Mouse (Mus musculus) liver, embryonic 12.5 days (tissue): ENCODE data around the gene Col6a5. TPM values are rescaled to one million over a fixed set of nuclear protein-coding genes. Genes with fewer than 3 reads are reported as not detected.

Source experiments
- ATAC-seq: fragments of 200-750 bp; cut with Nextera tagmentation; 2 replicates; pipeline ENCODE4 v1.8.0; 2017; ENCODE audit warnings: moderate number of reproducible peaks, mild to moderate bottlenecking, moderate library complexity
- H3K27ac ChIP-seq: fragments of 300-500 bp; sonication (generic); 2 replicates; pipeline ENCODE4 v1.5.1; 2016; ENCODE audit warnings: mild to moderate bottlenecking
- H3K27me3 ChIP-seq: fragments of 300-500 bp; sonication (generic); replicated peaks from 2 replicates; pipeline ENCODE4 v1.6.1; 2016; ENCODE audit warnings: mild to moderate bottlenecking, moderate library complexity
- H3K36me3 ChIP-seq: fragments of 300-500 bp; sonication (generic); 2 replicates; pipeline ENCODE4 v1.6.1; 2016; ENCODE audit warnings: mild to moderate bottlenecking, moderate library complexity
- H3K4me1 ChIP-seq: fragments of 300-500 bp; sonication (generic); 2 replicates; pipeline ENCODE4 v1.6.1; 2016
- H3K4me2 ChIP-seq: fragments of 300-500 bp; sonication (generic); 2 replicates; pipeline ENCODE4 v1.6.1; 2016; ENCODE audit warnings: mild to moderate bottlenecking, moderate library complexity
- H3K4me3 ChIP-seq: fragments of 300-500 bp; sonication (generic); 2 replicates; pipeline ENCODE4 v1.5.1; 2016; ENCODE audit warnings: mild to moderate bottlenecking, moderate library complexity
- H3K9ac ChIP-seq: fragments of 300-500 bp; sonication (generic); 2 replicates; pipeline ENCODE4 v1.6.1; 2016; ENCODE audit warnings: mild to moderate bottlenecking, moderate library complexity
- H3K9me3 ChIP-seq: fragments of 300-500 bp; sonication (generic); replicated peaks from 2 replicates; pipeline ENCODE4 v1.6.1; 2016; ENCODE audit warnings: mild to moderate bottlenecking, moderate library complexity
- WGBS: fragments of 180-500 bp; shearing (Covaris S2); methylation state at CpG from one replicate; pipeline ENCODE4 v1.1.7; 2016; ENCODE audit not compliant: insufficient replicate concordance; 5-methylcytosine and 5-hydroxymethylcytosine counted together
- polyA plus RNA-seq: library from polyadenylated mRNA; unstranded; fragments of >200 nt; fragmentation: Nextera tagmentation; extraction: Ambion mirVana; gene quantifications from 2 replicates; pipeline ENCODE4 v1.2.1, GENCODE M21; 2016

Gene Col6a5
- polyA plus RNA-seq = not detected in 2 replicates

GRCm38 (mm10) chr9:105960533-105960932, at the start of gene Col6a5:
Gene Col6a5, minus strand, starts transcription at chr9:105960643.
- 24% methylated on average over 13 of the region's 13 CpGs for WGBS
- Histone ChIP-seq H3K4me3 (no peak within 1 kb of the TSS), H3K27ac (no peak within 1 kb of the TSS), H3K9ac (no peak within 1 kb of the TSS), H3K4me1 (no peaks in the 10 kb centered on the region), H3K36me3 (no peaks in the 10 kb centered on the region), H3K4me2 (peak within 1 kb of the TSS; percentile 16; the same call in 1 of the 2 replicates), H3K27me3 (no peaks in the 10 kb centered on the region; the same call in 1 of the 2 replicates), H3K9me3 (no peaks in the 10 kb centered on the region)
- no peak for ATAC-seq

- Histone ChIP-seq H3K4me1 (no peaks in the 10 kb centered on the region), H3K27ac (no peak overlapping the region), H3K9me3 (no peaks in the 10 kb centered on the region), H3K4me3 (no peak overlapping the region), H3K9ac (no peak overlapping the region), H3K27me3 (0 out of 2 replicates have a peak, but pooled peaks cover 4% of the 10 kb centered on the region), H3K4me2 (no peak overlapping the region), H3K36me3 (no peaks in the 10 kb centered on the region)
- WGBS = 47% methylated on average over 11 of the region's 11 CpGs
- no peak for ATAC-seq
These were observed 37.5 kb upstream of the Col6a5 start for GRCm38 (mm10) chr9:105997955-105998354.

- Histone ChIP-seq H3K9ac (no peak overlapping the region), H3K27ac (no peak overlapping the region), H3K36me3 (no peaks in the 10 kb centered on the region), H3K4me2 (no peak overlapping the region), H3K27me3 (no peaks in the 10 kb centered on the region), H3K4me3 (no peak overlapping the region), H3K9me3 (no peaks in the 10 kb centered on the region), H3K4me1 (no peaks in the 10 kb centered on the region)
- WGBS = 67% methylated on average over 6 of the region's 6 CpGs
- no peak for ATAC-seq
These were observed 32.0 kb upstream of the Col6a5 start for GRCm38 (mm10) chr9:105992425-105992824.

- ATAC-seq = no peak
- no peaks in the 10 kb centered on the region for H3K27me3 ChIP-seq
- no peak overlapping the region for H3K9ac ChIP-seq
- no peak overlapping the region for H3K4me2 ChIP-seq
- H3K4me1 ChIP-seq = no peaks in the 10 kb centered on the region
- H3K9me3 ChIP-seq = no peaks in the 10 kb centered on the region
- no peak overlapping the region for H3K4me3 ChIP-seq
- WGBS = 58% methylated on average over 6 of the region's 6 CpGs
- H3K27ac ChIP-seq = no peak overlapping the region
- no peaks in the 10 kb centered on the region for H3K36me3 ChIP-seq
These were observed 29.7 kb upstream of the Col6a5 start for GRCm38 (mm10) chr9:105990099-105990498.

GRCm38 (mm10) chr9:105989468-105989867, 29.0 kb upstream of the Col6a5 start:
- no peak overlapping the region for H3K27ac ChIP-seq
- H3K9me3 ChIP-seq = no peaks in the 10 kb centered on the region
- no peak overlapping the region for H3K9ac ChIP-seq
- no peak overlapping the region for H3K4me2 ChIP-seq
- no peak for ATAC-seq
- H3K36me3 ChIP-seq = no peaks in the 10 kb centered on the region
- 75% methylated on average over 6 of the region's 6 CpGs for WGBS
- no peak overlapping the region for H3K4me3 ChIP-seq
- no peaks in the 10 kb centered on the region for H3K4me1 ChIP-seq
- no peaks in the 10 kb centered on the region for H3K27me3 ChIP-seq

- Histone ChIP-seq H3K9me3 (no peaks in the 10 kb centered on the region), H3K36me3 (no peaks in the 10 kb centered on the region), H3K4me3 (no peak overlapping the region), H3K27ac (no peak overlapping the region), H3K4me1 (no peaks in the 10 kb centered on the region), H3K9ac (no peak overlapping the region), H3K27me3 (no peaks in the 10 kb centered on the region), H3K4me2 (no peak overlapping the region)
- no peak for ATAC-seq
- WGBS = 56% methylated on average over 8 of the region's 8 CpGs
These were observed 27.7 kb upstream of the Col6a5 start for GRCm38 (mm10) chr9:105988096-105988495.

GRCm38 (mm10) chr9:105984931-105985519, 24.6 kb upstream of the Col6a5 start:
- no peaks in the 10 kb centered on the region for H3K36me3 ChIP-seq
- 34% methylated on average over 10 of the region's 10 CpGs for WGBS

GRCm38 (mm10) chr9:105978479-105978878, 18.0 kb upstream of the Col6a5 start:
- H3K4me2 ChIP-seq = no peak overlapping the region
- no peak overlapping the region for H3K27ac ChIP-seq
- H3K4me3 ChIP-seq = no peak overlapping the region
- no peaks in the 10 kb centered on the region for H3K4me1 ChIP-seq
- ATAC-seq = no peak
- no peaks in the 10 kb centered on the region for H3K9me3 ChIP-seq
- peaks cover 4% of the 10 kb centered on the region; the same call in 1 of the 2 replicates for H3K27me3 ChIP-seq
- 75% methylated on average over 8 of the region's 8 CpGs for WGBS
- no peaks in the 10 kb centered on the region for H3K36me3 ChIP-seq
- H3K9ac ChIP-seq = no peak overlapping the region

More at GRCm38 (mm10) chr9:105984931-105985519, 24.6 kb upstream of the Col6a5 start:
- H3K9me3 ChIP-seq = no peaks in the 10 kb centered on the region
- no peaks in the 10 kb centered on the region for H3K4me1 ChIP-seq
- H3K4me2 ChIP-seq = no peak overlapping the region
- H3K9ac ChIP-seq = no peak overlapping the region
- H3K27ac ChIP-seq = no peak overlapping the region
- no peaks in the 10 kb centered on the region for H3K27me3 ChIP-seq
- no peak overlapping the region for H3K4me3 ChIP-seq
- no peak for ATAC-seq

GRCm38 (mm10) chr9:105976871-105977270, 16.4 kb upstream of the Col6a5 start:
- Histone ChIP-seq H3K27me3 (peaks cover 4% of the 10 kb centered on the region; the same call in 1 of the 2 replicates), H3K27ac (no peak overlapping the region), H3K9ac (no peak overlapping the region), H3K36me3 (no peaks in the 10 kb centered on the region), H3K9me3 (no peaks in the 10 kb centered on the region), H3K4me2 (no peak overlapping the region), H3K4me3 (no peak overlapping the region), H3K4me1 (no peaks in the 10 kb centered on the region)
- no peak for ATAC-seq
- 24% methylated on average over 13 of the region's 13 CpGs for WGBS

GRCm38 (mm10) chr9:105976314-105976713, 15.9 kb upstream of the Col6a5 start:
- H3K27ac ChIP-seq = no peak overlapping the region
- no peaks in the 10 kb centered on the region for H3K4me1 ChIP-seq
- H3K9me3 ChIP-seq = no peaks in the 10 kb centered on the region
- H3K27me3 ChIP-seq = peaks cover 4% of the 10 kb centered on the region; the same call in 1 of the 2 replicates
- no peaks in the 10 kb centered on the region for H3K36me3 ChIP-seq
- no peak overlapping the region for H3K9ac ChIP-seq
- ATAC-seq = no peak
- H3K4me2 ChIP-seq = no peak overlapping the region
- no peak overlapping the region for H3K4me3 ChIP-seq
- 37% methylated on average over 6 of the region's 6 CpGs for whole genome bisulfite sequencing

GRCm38 (mm10) chr9:105973736-105974135, 13.3 kb upstream of the Col6a5 start:
- Histone ChIP-seq H3K4me2 (no peak overlapping the region), H3K4me3 (no peak overlapping the region), H3K27ac (no peak overlapping the region), H3K36me3 (no peaks in the 10 kb centered on the region), H3K4me1 (no peaks in the 10 kb centered on the region), H3K9me3 (no peaks in the 10 kb centered on the region), H3K9ac (no peak overlapping the region), H3K27me3 (peaks cover 4% of the 10 kb centered on the region; the same call in 1 of the 2 replicates)
- 45% methylated on average over 1 of the region's 1 CpGs for WGBS
- ATAC-seq = no peak

- Histone ChIP-seq H3K4me2 (no peak overlapping the region), H3K27me3 (peaks cover 4% of the 10 kb centered on the region; the same call in 1 of the 2 replicates)
- ATAC-seq = no peak
These were observed 11.6 kb upstream of the Col6a5 start for GRCm38 (mm10) chr9:105972031-105972430.

More at GRCm38 (mm10) chr9:105972031-105972430, 11.6 kb upstream of the Col6a5 start:
- Histone ChIP-seq H3K9ac (no peak overlapping the region), H3K4me1 (no peaks in the 10 kb centered on the region), H3K4me3 (no peak overlapping the region), H3K27ac (no peak overlapping the region), H3K36me3 (no peaks in the 10 kb centered on the region), H3K9me3 (no peaks in the 10 kb centered on the region)
- WGBS = 68% methylated on average over 3 of the region's 3 CpGs
